Mouse (Mus musculus) hematopoietic stem cell, adult 5-6 weeks (primary cell): Measurements from ENCODE around the gene Slc37a1. TPM values are rescaled to one million over a fixed set of nuclear protein-coding genes. Genes with fewer than 3 reads are reported as not detected.
A peak's percentile ranks its signal among the peaks of the same experiment; 100 is the strongest.

ENCODE experiments used
- ATAC-seq, 2 experiments: fragments of 125-278 bp in 1 of 2; replicated peaks in 1 of 2; 2 replicates each; pipeline ENCODE4 v1.8.0; 2016 to 2017; ENCODE audit warnings: inconsistent platforms in 2 of 2, mild to moderate bottlenecking in 2 of 2, moderate number of reproducible peaks in 2 of 2, low read depth in 1 of 2, moderate TSS enrichment in 1 of 2; ENCODE audit not compliant: low FRiP score in 2 of 2, poor library complexity in 2 of 2, severe bottlenecking in 2 of 2, insufficient read depth in 1 of 2, low TSS enrichment in 1 of 2
- total RNA-seq: library from RNA; stranded (forward); fragments of 172-1452, 232-1000 nt; gene quantifications from 2 replicates; pipeline ENCODE4 v1.2.3, GENCODE M21; 2017

The Slc37a1 gene
- total RNA-seq, 1 experiment from 2014 or later = 12.0 TPM

- no peak for ATAC-seq
Measured at GRCm38 (mm10) chr17:31325451-31326219, 39.0 kb downstream of the Slc37a1 start.

- peak; percentile 42 to 43; a peak in 3 of 4 replicates for ATAC-seq
Measured at GRCm38 (mm10) chr17:31326220-31326852, 39.7 kb downstream of the Slc37a1 start.

GRCm38 (mm10) chr17:31328466-31328865 lies 41.9 kb downstream of the Slc37a1 start:
- no peak for ATAC-seq

GRCm38 (mm10) chr17:31330622-31331021 lies 44.0 kb downstream of the Slc37a1 start:
- ATAC-seq = peak in 1 of 2 experiments; percentile 37; a peak in 1 of 4 replicates

GRCm38 (mm10) chr17:31331273-31331672 lies 44.7 kb downstream of the Slc37a1 start:
- no peak for ATAC-seq

- no peak for ATAC-seq
Measured at GRCm38 (mm10) chr17:31331920-31332319, 45.3 kb downstream of the Slc37a1 start.

GRCm38 (mm10) chr17:31332333-31332732 lies 45.7 kb downstream of the Slc37a1 start:
- no peak for ATAC-seq

- no peak for ATAC-seq
Measured at GRCm38 (mm10) chr17:31334509-31335260, 48.1 kb downstream of the Slc37a1 start.

- no peak for ATAC-seq
Measured at GRCm38 (mm10) chr17:31335344-31336080, 48.9 kb downstream of the Slc37a1 start.

GRCm38 (mm10) chr17:31339769-31340168 lies 53.2 kb downstream of the Slc37a1 start:
- no peak for ATAC-seq

GRCm38 (mm10) chr17:31342191-31342590 lies 55.6 kb downstream of the Slc37a1 start:
- no peak for ATAC-seq

- peak; percentile 67 to 72 for ATAC-seq
Measured at GRCm38 (mm10) chr17:31344172-31344801, 57.7 kb downstream of the Slc37a1 start.

- no peak for ATAC-seq
Measured at GRCm38 (mm10) chr17:31344816-31345215, 58.2 kb downstream of the Slc37a1 start.

GRCm38 (mm10) chr17:31348129-31348528 lies 61.5 kb downstream of the Slc37a1 start:
- ATAC-seq = no peak

- ATAC-seq = no peak
Measured at GRCm38 (mm10) chr17:31349388-31349787, 62.8 kb downstream of the Slc37a1 start.

- no peak for ATAC-seq
Measured at GRCm38 (mm10) chr17:31351984-31352383, 65.4 kb downstream of the Slc37a1 start.

- ATAC-seq = no peak
Measured at GRCm38 (mm10) chr17:31353255-31353654, 66.7 kb downstream of the Slc37a1 start.
